ENCODE assay signal across 7 mouse cellular contexts in genomic region chr19:5912103-5913006, GRCm38 (mm10). TPM values are rescaled to one million over a fixed set of nuclear protein-coding genes. Genes with fewer than 3 reads are reported as not detected.
DNase-seq lines count a peak whose midpoint lies in the region; ATAC-seq lines count a peak whose summit lies in the region.

No protein-coding gene starts in this region.

- H3K27me3 ChIP-seq in intestine, embryonic 16.5 days (replicated peaks; ENCODE audit: control insufficient read depth, insufficient read depth, low read length) = no peaks in the 10 kb centered on the region
- no peaks in the 10 kb centered on the region for H3K27me3 ChIP-seq in midbrain, embryonic 11.5 days (ENCODE audit: control insufficient read depth, insufficient read depth, low read length)

- H3K4me1 ChIP-seq in intestine, embryonic 16.5 days (ENCODE audit: control insufficient read depth, insufficient read depth, low read length) = peaks cover 30% of the 10 kb centered on the region
- peaks cover 22% of the 10 kb centered on the region for H3K4me1 ChIP-seq in midbrain, embryonic 11.5 days (ENCODE audit: control insufficient read depth, insufficient read depth, low read length)

- DNase-seq in adrenal gland, adult 8-10 months = peak; percentile 98
- DNase-seq in embryo, embryonic 9.5 days (ENCODE audit: extremely low spot score) = peak; percentile 98
- peak; percentile 97 to 99 for DNase-seq in gastrocnemius, postnatal 4 days (ENCODE audit: low spot score in 2 of 2)
- peak; percentile 98 to 99 for DNase-seq in left cerebral cortex, postnatal 36 days (ENCODE audit: low spot score in 2 of 2)
- DNase-seq in midbrain, embryonic 11.5 days (ENCODE audit: low spot score, missing footprints) = peak; percentile 100
- peak; percentile 100 for DNase-seq in skeletal muscle tissue, adult 2 months (ENCODE audit: low read depth, low spot score)

- H3K9me3 ChIP-seq in intestine, embryonic 16.5 days (ENCODE audit: control insufficient read depth, low read length) = no peaks in the 10 kb centered on the region
- H3K9me3 ChIP-seq in midbrain, embryonic 11.5 days (ENCODE audit: control insufficient read depth, low read length) = no peaks in the 10 kb centered on the region

- peak; percentile 98 for ATAC-seq in intestine, embryonic 16.5 days
- peak; percentile 93 for ATAC-seq in midbrain, embryonic 11.5 days (ENCODE audit: low FRiP score)

- peak overlapping the region; percentile 97 for H3K9ac ChIP-seq in intestine, embryonic 16.5 days (ENCODE audit: low read depth, low read length)
- H3K9ac ChIP-seq in midbrain, embryonic 11.5 days (ENCODE audit: low read length) = peak overlapping the region; percentile 81

- H3K36me3 ChIP-seq in intestine, embryonic 16.5 days (ENCODE audit: control insufficient read depth, insufficient read depth, low read length) = peaks cover 6% of the 10 kb centered on the region; the same call in 1 of the 2 replicates
- H3K36me3 ChIP-seq in midbrain, embryonic 11.5 days (ENCODE audit: control insufficient read depth, insufficient read depth, low read length) = 0 out of 2 replicates have a peak, but pooled peaks cover 3% of the 10 kb centered on the region

- intact Hi-C loops in left cerebral cortex, postnatal 36 days (cut with DNase I) = no loop called here

- under 1% methylated on average over 59 of the region's 59 CpGs for WGBS in intestine, embryonic 16.5 days
- under 1% methylated on average over 59 of the region's 59 CpGs for WGBS in midbrain, embryonic 11.5 days

- H3K4me2 ChIP-seq in intestine, embryonic 16.5 days (ENCODE audit: low read depth, low read length) = peak overlapping the region; percentile 79
- peak overlapping the region; percentile 62 for H3K4me2 ChIP-seq in midbrain, embryonic 11.5 days

- H3K27ac ChIP-seq in intestine, embryonic 16.5 days (ENCODE audit: low read length) = peak overlapping the region; percentile 84
- peak overlapping the region; percentile 10; the same call in 1 of the 2 replicates for H3K27ac ChIP-seq in midbrain, embryonic 11.5 days (ENCODE audit: low read depth, low read length)

- peak overlapping the region; percentile 94 for H3K4me3 ChIP-seq in intestine, embryonic 16.5 days (ENCODE audit: low read length)
- peak overlapping the region; percentile 69 for H3K4me3 ChIP-seq in midbrain, embryonic 11.5 days (ENCODE audit: low read depth, low read length)

RNA-seq across cellular contexts. Expression of gene Dpf2, which starts 0.5 kb away (rescaled TPM):
- 100 to 1,000 TPM in 3 of 4 experiments, 10 to 100 TPM in 1; 93.7 to 147 (median 129) TPM for total RNA-seq in adrenal gland, adult 8-10 months (2022)
- total RNA-seq in gastrocnemius, postnatal 4 days (2021) = 100 to 1,000 TPM in 1 of 2 experiments, 10 to 100 TPM in 1; 97.8 to 121 TPM
- polyA plus RNA-seq in intestine, embryonic 16.5 days (2015; fragmentation: Nextera tagmentation; extraction: Ambion mirVana) = 109 and 119 TPM in 2 replicates
- total RNA-seq in left cerebral cortex, postnatal 36 days (2021) = 10 to 100 TPM; 77.5 to 96.5 TPM
- 200 and 203 TPM in 2 replicates for polyA plus RNA-seq in midbrain, embryonic 11.5 days (2014; fragmentation: Nextera tagmentation; extraction: Ambion mirVana)

RNA-seq across cellular contexts. Expression of gene Cdc42ep2, which starts 12.3 kb away (rescaled TPM):
- total RNA-seq in adrenal gland, adult 8-10 months (2022) = 1 to 10 TPM; 4.9 to 9.6 (median 8.3) TPM
- total RNA-seq in gastrocnemius, postnatal 4 days (2021) = 10 to 100 TPM; 23.1 to 27.4 TPM
- polyA plus RNA-seq in intestine, embryonic 16.5 days (2015; fragmentation: Nextera tagmentation; extraction: Ambion mirVana) = 14.7 and 15.1 TPM in 2 replicates
- 1 to 10 TPM; 5.5 to 8.3 TPM for total RNA-seq in left cerebral cortex, postnatal 36 days (2021)
- 2.2 and 2.5 TPM in 2 replicates for polyA plus RNA-seq in midbrain, embryonic 11.5 days (2014; fragmentation: Nextera tagmentation; extraction: Ambion mirVana)

RNA-seq across cellular contexts. Expression of gene Tigd3, which starts 18.4 kb away (rescaled TPM):
- 1 to 10 TPM in 3 of 4 experiments, under 1 TPM in 1; 0.93 to 3.5 (median 1.6) TPM for total RNA-seq in adrenal gland, adult 8-10 months (2022)
- 1 to 10 TPM; 1.5 to 2.6 TPM for total RNA-seq in gastrocnemius, postnatal 4 days (2021)
- 1.5 and 1.7 TPM in 2 replicates for polyA plus RNA-seq in intestine, embryonic 16.5 days (2015; fragmentation: Nextera tagmentation; extraction: Ambion mirVana)
- 1 to 10 TPM; 4.3 to 4.5 TPM for total RNA-seq in left cerebral cortex, postnatal 36 days (2021)
- 7.3 and 8.3 TPM in 2 replicates for polyA plus RNA-seq in midbrain, embryonic 11.5 days (2014; fragmentation: Nextera tagmentation; extraction: Ambion mirVana)

RNA-seq across cellular contexts. Expression of gene Slc25a45, which starts 34.7 kb away (rescaled TPM):
- total RNA-seq in adrenal gland, adult 8-10 months (2022) = 10 to 100 TPM; 12.8 to 21.7 (median 17.5) TPM
- total RNA-seq in gastrocnemius, postnatal 4 days (2021) = 1 to 10 TPM; 3.7 to 3.8 TPM
- 3.4 and 4.1 TPM in 2 replicates for polyA plus RNA-seq in intestine, embryonic 16.5 days (2015; fragmentation: Nextera tagmentation; extraction: Ambion mirVana)
- total RNA-seq in left cerebral cortex, postnatal 36 days (2021) = 1 to 10 TPM; 3.0 to 4.1 TPM
- 1.1 and 1.8 TPM in 2 replicates for polyA plus RNA-seq in midbrain, embryonic 11.5 days (2014; fragmentation: Nextera tagmentation; extraction: Ambion mirVana)

RNA-seq across cellular contexts. Expression of gene Frmd8, which starts 37.3 kb away (rescaled TPM):
- total RNA-seq in adrenal gland, adult 8-10 months (2022) = 10 to 100 TPM; 47.6 to 55.2 (median 53.4) TPM
- total RNA-seq in gastrocnemius, postnatal 4 days (2021) = 10 to 100 TPM; 16.2 to 16.7 TPM
- 31.1 and 31.7 TPM in 2 replicates for polyA plus RNA-seq in intestine, embryonic 16.5 days (2015; fragmentation: Nextera tagmentation; extraction: Ambion mirVana)
- total RNA-seq in left cerebral cortex, postnatal 36 days (2021) = 10 to 100 TPM; 11.6 to 13.3 TPM
- 11.5 and 14.0 TPM in 2 replicates for polyA plus RNA-seq in midbrain, embryonic 11.5 days (2014; fragmentation: Nextera tagmentation; extraction: Ambion mirVana)

Comparison
In these comparisons a context has a peak if more than half of its experiments do, and no peak if none do; other contexts are left out.
1. Peak in every context shown above with its lines: DNase-seq, ATAC-seq, H3K4me3 ChIP-seq and H3K27ac ChIP-seq.